Mouse (Mus musculus) hindbrain, embryonic 16.5 days (tissue): ENCODE measurements around the gene Ajm1. TPM values are rescaled to one million over a fixed set of nuclear protein-coding genes. Genes with fewer than 3 reads are reported as not detected.

ENCODE experiments used
- ATAC-seq: fragments of 200-750 bp; cut with Nextera tagmentation; 2 replicates; pipeline ENCODE4 v1.8.0; 2017; ENCODE audit warnings: moderate TSS enrichment, moderate library complexity
- H3K27ac ChIP-seq: fragments of 300-500 bp; sonication (generic); 2 replicates; pipeline ENCODE4 v1.5.1; 2014; ENCODE audit warnings: low read depth, mild to moderate bottlenecking, control low read depth, low read length, moderate library complexity
- H3K27me3 ChIP-seq: fragments of 300-500 bp; sonication (generic); replicated peaks from 2 replicates; pipeline ENCODE4 v1.6.1; 2014; ENCODE audit warnings: low read length; ENCODE audit not compliant: control insufficient read depth, insufficient read depth
- H3K36me3 ChIP-seq: fragments of 300-500 bp; sonication (generic); 2 replicates; pipeline ENCODE4 v1.6.1; 2014; ENCODE audit warnings: mild to moderate bottlenecking, low read length, moderate library complexity, mixed read lengths; ENCODE audit not compliant: control insufficient read depth, insufficient read depth
- H3K4me1 ChIP-seq: fragments of 300-500 bp; sonication (generic); 2 replicates; pipeline ENCODE4 v1.6.1; 2014; ENCODE audit warnings: low read depth, low read length; ENCODE audit not compliant: control insufficient read depth, insufficient read depth
- H3K4me2 ChIP-seq: fragments of 300-500 bp; sonication (generic); 2 replicates; pipeline ENCODE4 v1.6.1; 2014; ENCODE audit warnings: mild to moderate bottlenecking, low read length, control low read depth, moderate library complexity
- H3K4me3 ChIP-seq: fragments of 300-500 bp; sonication (generic); 2 replicates; pipeline ENCODE4 v1.5.1; 2014; ENCODE audit warnings: mild to moderate bottlenecking, low read length, control low read depth, moderate library complexity
- H3K9ac ChIP-seq: fragments of 300-500 bp; sonication (generic); 2 replicates; pipeline ENCODE4 v1.6.1; 2014; ENCODE audit warnings: low read depth, mild to moderate bottlenecking, control low read depth, low read length, moderate library complexity
- H3K9me3 ChIP-seq: fragments of 300-500 bp; sonication (generic); 2 replicates; pipeline ENCODE4 v1.6.1; 2014; ENCODE audit warnings: mild to moderate bottlenecking, low read length, moderate library complexity; ENCODE audit not compliant: control insufficient read depth
- WGBS: fragments of 180-500 bp; shearing (Covaris S2); extraction: QIAGEN DNeasy Blood & Tissue Kit; methylation state at CpG from one replicate; pipeline ENCODE4 v1.1.7; 2014; 5-methylcytosine and 5-hydroxymethylcytosine counted together
- polyA plus RNA-seq: library from polyadenylated mRNA; unstranded; fragments of >200 nt; fragmentation: Nextera tagmentation; extraction: Ambion mirVana; gene quantifications from 2 replicates; pipeline ENCODE4 v1.2.1, GENCODE M21; 2015

Gene Ajm1
- 12.0 and 15.1 TPM in 2 replicates for polyA plus RNA-seq

GRCm38 (mm10) chr2:25581294-25581864 is at the start of gene Ajm1:
Gene Ajm1, minus strand, starts transcription at chr2:25581757.
- H3K4me2 ChIP-seq = peak within 1 kb of the TSS; percentile 83
- peak; percentile 79 for ATAC-seq
- H3K27ac ChIP-seq = peak within 1 kb of the TSS; percentile 54
- peak within 1 kb of the TSS; percentile 59 for H3K4me3 ChIP-seq
- peaks cover 29% of the 10 kb centered on the region for H3K36me3 ChIP-seq
- H3K27me3 ChIP-seq = peaks cover 44% of the 10 kb centered on the region
- WGBS = 4% methylated on average over 19 of the region's 19 CpGs
- H3K4me1 ChIP-seq = peaks cover 46% of the 10 kb centered on the region
- peak within 1 kb of the TSS; percentile 75 for H3K9ac ChIP-seq
- peaks cover 3% of the 10 kb centered on the region; the same call in 1 of the 2 replicates for H3K9me3 ChIP-seq

- WGBS = 42% methylated on average over 4 of the region's 4 CpGs
- ATAC-seq = no peak
Measured at GRCm38 (mm10) chr2:25628738-25629137, 47.2 kb upstream of the Ajm1 start.

GRCm38 (mm10) chr2:25627811-25628210 is 46.3 kb upstream of the Ajm1 start, which contains the start of gene Fcna:
Gene Fcna, minus strand, starts transcription at chr2:25628030.
- H3K4me2 ChIP-seq = no peak within 1 kb of the TSS
- H3K36me3 ChIP-seq = no peaks in the 10 kb centered on the region
- 78% methylated on average over 6 of the region's 6 CpGs for WGBS
- no peaks in the 10 kb centered on the region for H3K4me1 ChIP-seq
- H3K27me3 ChIP-seq = no peaks in the 10 kb centered on the region
- no peak for ATAC-seq
- no peak within 1 kb of the TSS for H3K27ac ChIP-seq
- H3K9me3 ChIP-seq = no peaks in the 10 kb centered on the region
- no peak within 1 kb of the TSS for H3K4me3 ChIP-seq
- H3K9ac ChIP-seq = no peak within 1 kb of the TSS

More at GRCm38 (mm10) chr2:25628738-25629137, 47.2 kb upstream of the Ajm1 start:
- no peak overlapping the region for H3K27ac ChIP-seq
- no peaks in the 10 kb centered on the region for H3K4me1 ChIP-seq
- H3K4me2 ChIP-seq = no peak overlapping the region
- no peak overlapping the region for H3K9ac ChIP-seq
- no peaks in the 10 kb centered on the region for H3K27me3 ChIP-seq
- no peaks in the 10 kb centered on the region for H3K9me3 ChIP-seq
- no peaks in the 10 kb centered on the region for H3K36me3 ChIP-seq
- H3K4me3 ChIP-seq = no peak overlapping the region

- H3K27ac ChIP-seq = no peak overlapping the region
- H3K4me3 ChIP-seq = no peak overlapping the region
- H3K27me3 ChIP-seq = no peaks in the 10 kb centered on the region
- H3K4me1 ChIP-seq = peaks cover 7% of the 10 kb centered on the region
- H3K9me3 ChIP-seq = no peaks in the 10 kb centered on the region
- 47% methylated on average over 5 of the region's 5 CpGs for WGBS
- H3K36me3 ChIP-seq = no peaks in the 10 kb centered on the region
- no peak for ATAC-seq
- no peak overlapping the region for H3K4me2 ChIP-seq
- no peak overlapping the region for H3K9ac ChIP-seq
Measured at GRCm38 (mm10) chr2:25625986-25626385, 44.4 kb upstream of the Ajm1 start.

- Histone ChIP-seq H3K9me3 (no peaks in the 10 kb centered on the region), H3K36me3 (no peaks in the 10 kb centered on the region), H3K27ac (peak within 1 kb of the TSS; percentile 74), H3K4me1 (peaks cover 10% of the 10 kb centered on the region), H3K4me3 (peak within 1 kb of the TSS; percentile 63), H3K9ac (peak within 1 kb of the TSS; percentile 78), H3K4me2 (peak within 1 kb of the TSS; percentile 89), H3K27me3 (peaks cover 8% of the 10 kb centered on the region)
- 6% methylated on average over 34 of the region's 34 CpGs for WGBS
- peak; percentile 95 for ATAC-seq
Measured at GRCm38 (mm10) chr2:25621229-25622200, 40.0 kb upstream of the Ajm1 start, which contains the start of gene Tmem141. Gene Tmem141, minus strand, starts transcription at chr2:25622005.

- H3K27ac ChIP-seq = no peak overlapping the region
- no peaks in the 10 kb centered on the region for H3K9me3 ChIP-seq
- H3K4me2 ChIP-seq = peak overlapping the region; percentile 89
- peak overlapping the region; percentile 78; the same call in 1 of the 2 replicates for H3K9ac ChIP-seq
- WGBS = 88% methylated on average over 4 of the region's 4 CpGs
- no peak for ATAC-seq
- peaks cover 14% of the 10 kb centered on the region for H3K27me3 ChIP-seq
- H3K36me3 ChIP-seq = no peaks in the 10 kb centered on the region
- H3K4me3 ChIP-seq = peak overlapping the region; percentile 63
- peaks cover 13% of the 10 kb centered on the region for H3K4me1 ChIP-seq
Measured at GRCm38 (mm10) chr2:25620852-25621228, 39.3 kb upstream of the Ajm1 start.

GRCm38 (mm10) chr2:25620386-25620785 is 38.8 kb upstream of the Ajm1 start:
- Histone ChIP-seq H3K9ac (no peak overlapping the region), H3K4me1 (peaks cover 13% of the 10 kb centered on the region), H3K27me3 (peaks cover 19% of the 10 kb centered on the region), H3K9me3 (no peaks in the 10 kb centered on the region), H3K4me3 (no peak overlapping the region), H3K4me2 (no peak overlapping the region), H3K27ac (no peak overlapping the region), H3K36me3 (no peaks in the 10 kb centered on the region)
- ATAC-seq = no peak
- WGBS = 84% methylated on average over 6 of the region's 6 CpGs

- Histone ChIP-seq H3K36me3 (no peaks in the 10 kb centered on the region), H3K4me2 (no peak within 1 kb of the TSS), H3K27me3 (peaks cover 21% of the 10 kb centered on the region), H3K4me1 (peaks cover 13% of the 10 kb centered on the region), H3K9ac (no peak within 1 kb of the TSS), H3K27ac (no peak within 1 kb of the TSS), H3K4me3 (no peak within 1 kb of the TSS), H3K9me3 (no peaks in the 10 kb centered on the region)
- 86% methylated on average over 3 of the region's 3 CpGs for WGBS
- no peak for ATAC-seq
Measured at GRCm38 (mm10) chr2:25617578-25617977, 36.0 kb upstream of the Ajm1 start, which contains the start of gene Ccdc183. Gene Ccdc183, minus strand, starts transcription at chr2:25617678.

GRCm38 (mm10) chr2:25616398-25616797 is 34.8 kb upstream of the Ajm1 start:
- peaks cover 21% of the 10 kb centered on the region for H3K27me3 ChIP-seq
- ATAC-seq = no peak
- H3K4me1 ChIP-seq = peaks cover 9% of the 10 kb centered on the region
- peak overlapping the region; percentile 11; the same call in 1 of the 2 replicates for H3K4me2 ChIP-seq
- WGBS = 18% methylated on average over 22 of the region's 22 CpGs
- no peaks in the 10 kb centered on the region for H3K9me3 ChIP-seq
- H3K4me3 ChIP-seq = peak overlapping the region; percentile 4; the same call in 1 of the 2 replicates
- H3K36me3 ChIP-seq = no peaks in the 10 kb centered on the region
- H3K27ac ChIP-seq = no peak overlapping the region
- H3K9ac ChIP-seq = no peak overlapping the region
